Mouse (Mus musculus): ENCODE data around the gene Ptpn13. TPM values are rescaled to one million over a fixed set of nuclear protein-coding genes. Genes with fewer than 3 reads are reported as not detected.

The Ptpn13 gene
- 10 to 100 TPM; 10.4 to 10.5 TPM for total RNA-seq (2021)
- long read RNA-seq, experiment 1, full-length matches to known transcripts = 1 of 9 reads
- long read RNA-seq, experiment 1, partial matches to known transcripts = 6 of 9 reads
- long read RNA-seq, experiment 1, other reads (novel, unspliced or antisense) = 2 of 9 reads
- long read RNA-seq, experiment 2, partial matches to known transcripts = 4 of 4 reads
- long read RNA-seq, experiment 2, other reads (novel, unspliced or antisense) = 0 of 4 reads

DNA sequence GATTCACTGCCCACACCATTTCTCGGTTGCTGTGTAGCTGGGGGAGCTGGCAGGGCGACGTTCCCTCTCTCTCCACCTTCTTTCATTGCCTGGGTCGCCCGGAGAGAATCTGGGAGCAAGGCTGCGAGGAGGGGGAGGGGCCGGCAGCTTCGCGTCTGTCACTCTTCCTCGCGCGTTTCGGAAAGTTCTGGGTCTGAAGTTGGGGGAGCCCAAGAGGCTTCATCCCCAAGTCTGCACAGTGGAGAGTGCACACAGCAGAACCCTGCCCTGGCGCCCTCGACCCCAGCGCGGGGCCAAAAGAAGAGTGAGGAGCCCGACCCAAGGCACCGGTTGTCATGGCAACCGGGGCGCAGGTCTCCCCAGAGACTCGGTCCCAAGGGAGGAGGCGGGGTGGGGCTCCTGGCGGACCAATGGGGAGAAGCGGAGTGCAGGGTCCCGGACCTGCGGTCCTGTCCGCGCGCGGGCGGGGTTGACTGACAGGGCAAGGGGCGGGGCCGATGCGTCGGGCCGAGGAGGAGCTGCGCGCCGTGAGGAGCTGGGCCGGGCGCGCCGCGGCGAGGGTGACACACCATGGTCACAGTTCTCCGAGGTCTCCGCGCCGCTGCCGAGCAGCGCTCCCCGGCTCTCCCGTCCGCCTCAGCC is at the start of gene Ptpn13:
Ptpn13 (plus strand) TSS at position 515 of the 642 bp plus-strand sequence.
- DNase-seq (ENCODE audit: low spot score in 2 of 2) = peak; percentile 83 to 89

DNA sequence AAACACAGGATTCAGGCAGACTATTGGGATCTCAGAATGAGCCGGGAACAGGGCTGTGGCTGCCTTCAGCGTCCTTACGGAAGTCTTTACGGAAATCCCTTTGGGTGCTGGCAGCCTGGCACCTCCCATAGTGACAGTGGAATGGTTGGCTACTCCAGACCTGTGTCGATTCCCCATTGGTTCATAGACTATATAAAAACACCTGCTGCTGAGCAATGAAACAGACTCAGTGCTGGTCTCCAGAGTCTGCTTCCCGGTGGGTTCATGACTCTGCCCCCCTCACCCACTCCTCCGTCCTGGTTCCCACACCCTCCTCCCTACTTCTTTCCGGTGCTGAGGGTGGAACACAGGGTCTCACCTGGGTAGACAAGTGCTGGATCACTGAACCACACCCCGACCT is 49.8 kb upstream of the Ptpn13 start:
- DNase-seq (ENCODE audit: low spot score in 2 of 2) = no peak

DNA sequence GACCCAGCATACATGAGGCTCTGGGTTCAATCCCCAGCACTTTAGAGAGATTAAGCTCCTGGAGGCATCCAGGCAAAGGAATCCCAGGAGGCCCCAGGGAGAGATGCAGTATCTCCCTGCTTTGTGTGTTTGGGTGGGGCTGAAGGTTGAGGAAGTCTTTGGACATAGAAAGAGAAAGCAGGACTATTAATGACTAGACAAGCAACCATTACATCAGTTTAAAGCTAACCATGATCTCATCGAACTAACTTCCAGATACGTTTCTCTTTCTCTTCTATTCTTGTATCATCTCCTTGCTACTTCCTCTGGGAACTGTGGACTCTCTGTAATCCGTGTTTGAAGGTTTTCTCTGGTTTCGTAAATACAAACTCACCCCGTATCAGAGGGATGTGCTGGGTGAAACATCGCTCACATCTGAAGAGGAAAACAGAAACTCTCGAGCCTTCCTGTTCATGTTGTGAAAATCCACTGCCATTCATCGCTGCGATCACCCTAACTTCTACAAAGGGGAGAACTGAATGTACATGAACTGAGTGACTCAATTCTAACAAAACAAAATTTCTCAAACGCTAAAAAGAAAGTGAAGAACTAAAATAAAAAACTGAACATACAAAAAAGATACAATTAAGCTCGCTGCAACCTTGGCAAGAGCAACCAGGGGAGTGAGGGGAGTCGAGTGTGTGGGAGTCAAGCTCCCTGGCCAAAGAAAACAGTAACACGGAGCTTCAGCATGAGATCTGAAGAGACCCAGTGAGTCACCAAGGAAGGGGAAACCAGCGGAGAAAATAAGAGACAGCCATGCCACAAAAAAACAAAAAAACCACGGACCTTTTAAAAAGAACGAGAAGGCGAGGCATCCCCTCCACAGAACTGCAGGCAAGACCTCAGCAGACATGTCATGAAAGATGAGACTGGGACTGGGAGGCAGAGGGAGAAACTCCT is 48.4 kb upstream of the Ptpn13 start:
- DNase-seq (ENCODE audit: low spot score in 2 of 2) = no peak

DNA sequence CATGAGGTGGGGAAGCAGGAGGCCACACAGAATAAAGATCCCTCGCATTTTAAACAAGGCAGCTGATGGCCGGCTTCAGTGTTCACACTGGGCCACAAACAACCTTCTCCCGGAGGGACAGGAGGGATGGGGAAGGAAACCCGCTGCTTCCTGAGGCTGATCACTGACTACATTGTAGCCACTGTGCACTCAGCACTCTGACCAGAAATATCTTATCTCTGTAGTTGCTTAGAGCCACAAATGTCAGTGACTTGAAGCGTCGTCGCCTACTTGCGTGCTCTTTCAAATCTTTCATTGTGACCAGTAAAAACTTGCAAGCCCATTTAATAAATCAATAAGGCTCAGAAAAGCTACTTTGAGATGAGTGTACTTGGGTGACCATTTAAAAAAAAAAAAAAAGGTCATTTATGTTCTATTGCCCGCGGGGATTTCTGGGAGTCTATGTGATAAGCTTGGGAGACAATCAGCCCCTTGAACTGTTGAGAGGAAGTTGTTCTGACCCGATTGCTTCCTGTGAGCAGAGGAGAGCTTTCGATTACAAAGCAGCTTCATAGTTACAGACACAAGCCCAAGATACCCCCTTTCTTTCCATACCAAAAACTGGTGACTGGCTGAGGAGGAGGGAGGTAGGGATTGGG is 47.4 kb upstream of the Ptpn13 start:
- no peak for DNase-seq (ENCODE audit: low spot score in 2 of 2)

DNA sequence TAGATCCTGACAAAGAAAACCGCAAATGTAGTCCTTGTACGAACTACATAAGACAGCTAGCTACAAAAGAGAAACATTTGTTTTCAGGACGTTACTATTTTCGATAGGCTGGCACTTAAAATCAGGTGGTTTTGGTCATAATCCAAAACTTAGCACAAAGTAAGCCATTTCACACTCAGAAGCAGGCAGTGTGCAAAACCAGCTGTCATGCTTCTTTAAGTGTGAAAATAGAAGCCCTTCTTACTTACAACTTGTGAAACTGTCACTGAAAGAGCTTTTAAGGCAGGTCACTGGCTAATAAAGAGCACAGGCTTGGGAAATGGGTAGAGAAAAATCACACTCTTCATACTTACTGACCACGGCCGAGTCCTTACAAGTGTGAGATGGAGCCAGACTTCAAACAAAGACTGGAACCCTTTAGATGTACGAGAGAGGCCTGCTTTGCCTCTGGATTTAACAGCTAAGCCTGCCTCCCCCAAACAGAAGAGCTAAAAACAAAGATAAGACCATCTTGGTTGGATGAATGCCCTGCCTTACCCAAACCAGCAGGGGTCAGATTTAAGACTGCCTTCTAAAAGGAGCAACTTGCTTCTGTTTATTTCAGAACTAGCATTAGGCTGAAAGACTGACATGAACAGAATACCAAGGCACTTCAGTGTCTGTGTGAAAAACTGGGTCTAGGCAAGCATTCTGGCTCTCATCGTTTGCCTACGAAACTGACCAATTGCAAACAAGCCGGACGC is 44.0 kb upstream of the Ptpn13 start:
- DNase-seq (ENCODE audit: low spot score in 2 of 2) = no peak

DNA sequence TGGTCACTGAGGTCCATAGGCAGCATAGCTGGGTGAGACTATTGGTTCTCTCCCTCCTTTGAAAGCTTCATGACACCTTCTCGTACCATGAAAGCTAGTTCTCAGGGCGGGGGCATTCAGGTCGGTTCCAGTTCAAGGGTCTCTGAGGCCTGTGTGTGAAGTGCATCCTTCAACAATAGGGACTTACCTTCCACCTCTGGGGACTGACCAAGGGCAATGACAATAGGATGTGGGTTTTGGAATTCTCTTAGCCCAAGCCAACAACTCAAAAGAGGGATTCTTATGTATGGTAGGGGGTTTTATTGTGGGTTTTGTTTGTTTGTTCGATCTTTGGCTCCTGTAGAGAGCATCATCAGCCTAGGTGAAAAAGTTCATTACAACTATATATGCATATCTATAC is 42.0 kb upstream of the Ptpn13 start:
- DNase-seq (ENCODE audit: low spot score in 2 of 2) = no peak

DNA sequence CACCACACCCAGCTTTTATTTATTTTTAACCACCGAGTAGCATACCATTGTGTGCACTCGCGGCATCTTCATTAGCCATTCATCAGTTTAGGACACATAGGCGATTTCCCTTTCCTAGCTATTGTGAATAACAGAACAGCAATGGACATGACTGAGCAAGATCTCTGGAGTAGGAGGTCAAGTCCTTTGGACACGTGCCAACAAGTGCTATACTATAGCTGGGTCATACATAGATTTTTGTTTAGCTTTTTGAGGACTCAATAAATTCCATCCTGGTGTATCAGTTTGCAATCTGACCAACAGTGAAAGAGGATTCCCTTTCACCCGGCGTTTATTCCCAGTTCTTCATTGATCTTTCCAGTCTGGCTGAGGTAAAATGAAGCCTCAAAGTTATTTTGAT is 41.0 kb upstream of the Ptpn13 start:
- no peak for DNase-seq (ENCODE audit: low spot score in 2 of 2)

DNA sequence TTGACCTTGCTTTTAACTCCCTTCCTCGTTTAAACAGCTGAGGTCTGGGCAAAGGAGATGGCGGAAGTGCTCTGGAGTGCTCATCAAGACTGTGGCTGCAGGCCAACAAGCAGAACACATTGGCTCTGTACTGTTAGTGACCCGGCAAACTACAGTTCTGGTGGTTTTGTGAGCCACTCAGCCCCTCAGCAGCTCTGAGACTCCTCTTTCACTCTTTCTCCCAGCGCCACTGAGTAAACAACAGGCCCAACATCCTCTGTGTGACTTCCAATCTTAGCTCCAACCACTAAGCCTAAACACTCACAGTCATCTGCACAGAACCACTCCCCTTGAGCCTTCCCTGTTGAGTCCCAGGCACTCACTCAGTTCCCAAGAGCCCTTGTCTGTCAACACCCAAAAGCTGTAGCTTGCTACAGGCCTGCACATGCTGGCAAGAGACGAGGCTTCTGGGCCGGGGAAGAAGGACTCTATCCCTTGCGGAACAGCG is 37.4 kb upstream of the Ptpn13 start:
- no peak for DNase-seq (ENCODE audit: low spot score in 2 of 2)

DNA sequence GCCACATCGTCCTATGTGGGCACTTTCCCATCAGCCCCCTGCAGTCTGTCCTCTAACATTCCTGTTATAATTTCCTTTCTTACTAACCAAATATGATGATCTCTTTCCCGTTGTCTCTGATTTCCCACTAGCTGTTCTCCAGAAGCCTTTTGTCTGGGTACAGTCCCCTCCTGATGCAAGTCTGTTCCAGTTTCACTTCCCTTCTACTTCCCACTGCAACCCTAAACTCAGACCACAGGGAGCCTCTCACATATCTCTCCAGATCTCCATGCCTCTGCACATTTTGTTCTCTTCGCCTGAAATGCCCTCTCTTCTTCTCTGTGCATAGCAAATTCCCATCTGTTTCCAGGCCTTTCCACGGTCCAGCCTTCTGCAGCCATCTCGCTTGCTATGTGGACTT is 35.6 kb upstream of the Ptpn13 start:
- no peak for DNase-seq (ENCODE audit: low spot score in 2 of 2)

DNA sequence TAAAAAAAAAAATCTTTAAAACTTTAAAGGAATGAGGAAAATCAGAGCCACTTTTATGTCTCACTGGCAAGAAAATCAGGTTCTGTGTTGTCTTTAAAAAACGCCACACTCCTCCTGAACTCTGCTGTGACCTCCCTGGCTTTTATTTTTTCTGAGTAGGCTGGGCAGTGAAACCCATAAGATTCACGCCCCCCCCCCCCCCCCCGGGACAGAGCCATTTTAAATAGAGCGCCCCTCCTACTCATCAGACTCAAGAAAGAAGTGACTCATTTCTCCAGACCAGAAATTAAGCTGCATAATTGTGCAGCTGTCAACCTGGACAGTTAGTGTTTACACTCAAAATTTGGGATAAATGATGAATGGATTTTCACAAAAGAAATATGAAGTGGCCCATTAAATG is 31.8 kb upstream of the Ptpn13 start:
- DNase-seq (ENCODE audit: low spot score in 2 of 2) = no peak

DNA sequence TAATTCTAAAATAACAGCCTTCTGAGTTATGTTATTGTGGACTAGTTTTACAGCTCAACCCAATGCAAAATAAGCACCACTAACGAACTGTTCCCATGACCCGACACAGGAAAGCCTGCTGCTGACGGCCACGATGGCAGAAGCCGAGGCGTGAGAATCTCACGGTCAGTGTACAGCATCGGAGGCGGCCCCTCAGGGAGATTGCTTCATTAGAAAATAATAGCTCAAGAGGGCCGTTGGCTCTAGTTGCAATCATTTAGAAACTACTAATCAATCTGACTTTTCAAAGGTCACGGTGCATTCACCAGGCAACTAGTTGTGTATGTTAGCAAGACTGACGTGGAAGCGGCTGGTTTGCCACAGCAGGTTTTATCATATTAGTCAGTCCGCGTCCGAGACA is 31.2 kb upstream of the Ptpn13 start:
- no peak for DNase-seq (ENCODE audit: low spot score in 2 of 2)

DNA sequence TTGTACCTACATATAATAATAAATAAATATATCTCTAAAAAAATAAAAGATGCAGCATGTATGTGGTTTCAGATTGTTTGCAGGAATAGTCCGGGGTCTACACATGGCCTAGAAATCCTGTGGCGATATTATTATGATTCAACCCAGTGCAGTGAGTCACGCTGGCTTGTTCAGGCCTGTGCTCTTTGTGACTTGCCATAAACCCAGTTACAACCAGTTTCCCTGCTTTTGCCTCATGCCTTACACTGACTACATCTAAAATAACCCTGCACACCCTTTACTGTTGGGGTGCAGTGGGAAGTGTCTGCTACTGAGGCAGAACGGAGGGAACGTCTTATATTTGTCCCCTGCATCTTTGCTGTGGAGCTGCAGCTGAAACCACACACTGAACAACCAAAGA is 29.3 kb upstream of the Ptpn13 start:
- no peak for DNase-seq (ENCODE audit: low spot score in 2 of 2)

DNA sequence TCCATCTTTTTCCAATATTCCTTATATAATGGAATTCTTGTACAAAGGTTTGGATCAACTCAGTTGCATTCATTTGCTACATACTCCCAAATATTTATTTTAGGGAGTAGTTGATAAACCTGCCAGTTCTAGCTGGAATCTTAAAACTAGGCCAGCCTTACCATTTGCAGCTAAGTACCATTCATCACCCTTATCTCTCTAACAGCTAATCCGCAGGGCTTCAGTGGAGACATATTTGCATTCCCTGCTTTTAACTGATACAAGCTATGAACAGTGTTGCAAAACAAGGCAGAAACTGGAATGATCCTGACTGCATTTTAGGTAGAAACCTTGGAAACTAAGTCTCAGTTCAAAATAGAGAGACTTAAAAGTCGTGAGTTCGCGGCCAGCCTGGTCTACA is 27.6 kb upstream of the Ptpn13 start:
- DNase-seq (ENCODE audit: low spot score in 2 of 2) = no peak

DNA sequence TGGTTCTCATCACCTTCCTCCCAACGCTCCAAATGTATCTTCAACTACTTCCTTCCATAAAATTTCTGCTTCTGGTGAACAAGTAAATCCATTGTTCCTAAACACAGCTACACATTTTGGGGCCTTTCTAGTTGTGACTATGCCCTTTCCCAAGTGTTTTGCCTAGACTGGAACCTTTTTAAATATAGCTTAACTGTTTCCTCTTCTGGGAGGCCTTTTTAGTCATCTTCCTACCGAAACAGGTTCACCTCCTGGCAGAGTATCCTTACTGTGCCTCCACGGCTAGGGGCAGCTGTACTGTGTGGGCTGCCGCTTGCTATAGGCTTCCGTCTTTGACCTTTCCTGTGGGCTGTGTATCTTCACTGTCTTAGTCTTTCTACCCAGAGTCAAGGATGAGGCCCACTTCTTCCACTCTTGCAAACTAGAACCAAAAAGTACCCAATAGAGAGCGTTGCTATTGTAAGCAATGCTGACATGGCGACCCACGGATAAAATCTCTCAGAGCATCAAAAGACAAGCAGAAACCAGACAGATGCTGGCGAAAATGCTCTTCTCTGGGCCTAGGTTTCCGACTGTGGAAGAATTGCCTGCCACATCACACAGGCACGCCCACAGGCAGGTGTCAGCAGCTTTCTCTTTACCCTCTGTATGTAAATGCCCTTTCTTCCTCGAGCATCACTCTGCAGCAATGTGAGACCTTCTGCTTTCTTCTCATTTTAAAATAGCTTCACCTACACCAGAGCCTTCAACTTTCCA is 20.6 kb upstream of the Ptpn13 start:
- no peak for DNase-seq (ENCODE audit: low spot score in 2 of 2)

DNA sequence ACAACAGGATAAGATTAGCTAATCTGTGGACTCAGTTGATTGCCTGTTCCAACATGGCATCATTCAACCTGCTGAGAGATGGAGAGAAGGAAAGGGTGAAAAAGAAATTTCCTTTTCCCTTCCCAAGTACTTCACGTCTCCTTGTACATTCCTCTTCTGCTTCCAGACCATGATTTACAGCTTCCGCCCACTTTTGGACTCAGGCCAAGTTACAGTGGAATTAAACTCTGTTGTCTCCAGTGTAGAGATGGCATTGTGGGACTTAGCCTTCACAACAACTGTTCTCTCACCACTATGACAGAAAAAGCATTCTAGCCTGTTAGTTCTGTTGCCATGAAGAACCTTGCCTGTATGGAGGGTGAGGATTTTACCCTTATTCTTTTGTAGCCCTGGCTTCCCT is 19.1 kb upstream of the Ptpn13 start:
- peak in 1 of 2 experiments; percentile 18 for DNase-seq (ENCODE audit: low spot score in 2 of 2)

DNA sequence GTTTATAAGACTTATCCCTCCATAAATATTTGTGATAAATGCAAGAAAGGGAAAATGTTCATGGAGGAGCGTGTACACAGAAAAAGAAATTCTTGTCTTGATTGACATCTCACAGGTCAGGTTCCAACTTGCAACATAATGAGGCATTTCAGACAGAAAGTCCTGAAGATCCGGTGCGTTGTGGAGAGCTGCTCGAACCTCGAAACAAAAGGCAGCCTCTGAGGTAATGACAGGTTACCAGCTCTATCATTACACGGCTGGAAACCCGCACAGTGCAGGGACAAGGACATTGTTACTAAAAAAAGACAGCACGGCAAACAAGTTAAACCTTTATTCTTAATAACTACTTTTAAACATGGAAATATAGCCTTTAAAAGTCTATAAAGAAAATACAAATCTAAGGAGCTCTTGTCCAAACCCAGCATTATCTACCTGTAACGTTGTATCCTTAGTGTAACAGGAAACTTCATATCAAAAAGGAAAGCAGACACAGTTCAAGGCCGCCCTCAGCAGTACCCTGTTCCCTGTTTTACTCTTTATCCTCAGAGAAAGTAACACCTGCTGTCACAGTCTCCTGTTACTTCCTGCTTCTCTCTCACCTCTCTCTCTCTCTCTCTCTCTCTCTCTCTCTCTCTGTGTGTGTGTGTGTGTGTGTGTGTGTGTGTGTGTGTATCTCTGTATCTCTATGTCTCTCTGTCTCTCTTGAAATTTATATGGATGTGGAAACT is 12.8 kb upstream of the Ptpn13 start:
- no peak for DNase-seq (ENCODE audit: low spot score in 2 of 2)

DNA sequence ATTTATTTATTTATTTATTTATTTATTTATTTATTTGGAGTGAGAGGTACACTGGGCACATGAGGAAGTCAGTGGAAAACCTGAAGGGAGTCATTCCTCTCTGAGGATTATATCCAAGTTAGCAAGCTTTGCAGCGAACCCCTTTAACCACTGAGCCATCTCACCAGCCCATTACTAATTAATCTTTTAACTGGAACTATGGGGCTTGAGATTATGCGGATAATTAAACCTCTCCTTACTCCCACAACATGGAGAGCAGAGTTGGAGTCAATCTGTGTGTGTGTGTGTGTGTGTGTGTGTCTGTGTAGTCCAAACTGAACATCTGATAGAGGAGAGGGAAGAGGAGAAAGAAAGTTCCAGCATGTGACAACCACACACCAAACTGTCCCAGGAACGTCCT is 10.4 kb upstream of the Ptpn13 start:
- no peak for DNase-seq (ENCODE audit: low spot score in 2 of 2)

DNA sequence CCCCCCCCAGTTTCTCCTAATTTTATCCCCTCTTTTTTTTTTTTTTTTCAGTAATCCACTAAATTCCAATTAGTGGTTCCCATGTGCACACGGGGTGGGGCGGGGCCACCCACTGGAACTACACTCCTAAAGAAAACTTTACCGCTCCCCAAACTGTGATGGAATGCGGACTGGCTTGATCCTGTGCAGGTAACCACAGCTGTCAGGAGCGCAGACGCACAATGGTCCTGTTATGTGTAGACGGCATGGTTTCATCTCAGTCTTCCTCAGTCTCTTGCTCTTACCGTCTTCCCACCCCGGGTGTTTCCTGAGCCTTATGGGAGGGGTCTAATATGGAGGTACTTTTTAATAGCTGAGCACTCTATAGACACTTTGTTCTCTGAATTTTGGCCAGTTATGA is 7.0 kb upstream of the Ptpn13 start:
- DNase-seq (ENCODE audit: low spot score in 2 of 2) = no peak

DNA sequence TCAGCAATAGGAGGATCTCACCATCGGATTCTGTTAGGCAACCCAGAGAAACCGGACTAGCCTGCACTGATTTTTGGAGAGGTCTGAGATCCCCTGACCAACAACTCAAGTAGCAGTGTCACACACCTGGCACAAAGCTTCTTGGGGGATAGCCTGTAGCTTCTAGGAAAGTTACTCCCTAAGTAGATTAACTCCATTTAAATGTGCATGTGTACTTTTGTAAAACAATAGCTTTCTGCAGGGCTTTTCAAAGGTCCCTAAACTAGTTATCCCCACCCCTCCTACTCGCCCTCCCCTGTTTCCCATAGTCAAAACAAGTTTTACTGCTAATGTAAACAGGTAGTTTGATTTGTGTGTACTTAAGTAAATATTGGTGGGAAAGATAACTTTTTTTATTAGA is 6.1 kb upstream of the Ptpn13 start:
- DNase-seq (ENCODE audit: low spot score in 2 of 2) = no peak
